Mouse (Mus musculus) bone marrow, adult 2 months (tissue): ENCODE results near the gene Kcnk12. TPM values are rescaled to one million over a fixed set of nuclear protein-coding genes. Genes with fewer than 3 reads are reported as not detected.

Source experiments
- H3K27ac ChIP-seq: fragments of 200-500 bp; 2 replicates; pipeline ENCODE4 v1.5.1; 2012; ENCODE audit warnings: low read depth, mild to moderate bottlenecking, control low read depth, inconsistent platforms, low read length; ENCODE audit not compliant: control insufficient read depth, poor library complexity, insufficient read depth
- H3K4me1 ChIP-seq: fragments of 200-500 bp; 2 replicates; pipeline ENCODE4 v1.6.1; 2011; ENCODE audit warnings: low read length; ENCODE audit not compliant: control insufficient read depth, insufficient read depth
- H3K4me3 ChIP-seq: fragments of 200-500 bp; replicated peaks from 2 replicates; pipeline ENCODE3; 2011; ENCODE audit warnings: mild to moderate bottlenecking, low read depth, low read length, control low read depth; ENCODE audit not compliant: control insufficient read depth
- CTCF ChIP-seq: fragments of 200-500 bp; IDR thresholded peaks from 2 replicates; pipeline ENCODE4 v1.5.1; 2011; ENCODE audit warnings: low read length, control low read depth; ENCODE audit not compliant: control insufficient read depth, insufficient read depth
- POLR2A ChIP-seq: fragments of 200-500 bp; IDR thresholded peaks from 2 replicates; pipeline ENCODE4 v1.6.1; 2011; ENCODE audit warnings: low read depth, mild to moderate bottlenecking, control low read depth, low read length, borderline replicate concordance; ENCODE audit not compliant: control insufficient read depth
- WGBS: fragments of 180-500 bp; shearing (Covaris S2); methylation state at CpG from one replicate; pipeline ENCODE4 v1.1.7; 2018; 5-methylcytosine and 5-hydroxymethylcytosine counted together
- polyA plus RNA-seq: library from polyadenylated mRNA; stranded (reverse); fragments of >200 nt; gene quantifications from 2 replicates; pipeline ENCODE4 v1.2.4, GENCODE M21; 2011; ENCODE audit warnings: low replicate concordance; ENCODE audit not compliant: missing spikeins, insufficient read depth, insufficient read length

Gene Kcnk12
- 0.66 and 1.8 TPM in 2 replicates for polyA plus RNA-seq

DNA sequence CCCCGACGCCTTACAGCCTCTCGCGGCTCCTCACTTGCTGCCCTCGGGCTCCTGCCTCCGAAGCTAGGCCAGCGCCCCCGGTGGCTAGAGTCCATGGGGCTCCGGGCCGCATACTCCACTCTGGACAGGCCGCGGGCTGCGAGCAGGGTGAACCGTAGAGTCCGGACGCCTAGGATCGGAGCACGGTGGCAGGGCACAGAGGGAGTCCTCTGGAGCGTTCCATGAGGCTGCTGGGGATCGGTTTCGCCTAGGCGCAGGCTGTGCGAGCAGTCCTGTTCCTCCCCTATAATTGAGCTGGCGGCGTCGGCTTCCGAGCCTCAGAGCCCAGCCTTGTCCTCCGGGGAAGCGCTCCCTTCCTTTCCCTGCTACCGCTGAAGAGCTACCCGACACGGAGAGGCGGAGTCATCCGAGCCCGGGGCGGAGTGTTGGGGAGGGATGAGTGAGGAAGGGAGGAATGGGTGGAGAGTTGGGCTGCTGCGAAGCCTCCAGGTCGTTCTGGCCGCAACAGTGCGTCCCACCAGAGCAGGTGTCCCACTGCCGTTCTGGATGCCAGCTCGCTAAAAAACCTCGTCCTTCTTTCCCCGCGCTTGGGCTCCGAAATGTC, at the start of gene Kcnk12:
TSS of gene Kcnk12 (minus strand) at position 307 of the 604 bp plus-strand sequence.
- TF ChIP-seq POLR2A (no peak), CTCF (no peak)
- 1% methylated on average over 45 of the region's 46 CpGs for WGBS
- peak within 1 kb of the TSS; percentile 55 for H3K4me3 ChIP-seq
- H3K4me1 ChIP-seq: peaks cover 3% of the 10 kb centered on the region
- H3K27ac ChIP-seq: peak within 1 kb of the TSS; percentile 36

DNA sequence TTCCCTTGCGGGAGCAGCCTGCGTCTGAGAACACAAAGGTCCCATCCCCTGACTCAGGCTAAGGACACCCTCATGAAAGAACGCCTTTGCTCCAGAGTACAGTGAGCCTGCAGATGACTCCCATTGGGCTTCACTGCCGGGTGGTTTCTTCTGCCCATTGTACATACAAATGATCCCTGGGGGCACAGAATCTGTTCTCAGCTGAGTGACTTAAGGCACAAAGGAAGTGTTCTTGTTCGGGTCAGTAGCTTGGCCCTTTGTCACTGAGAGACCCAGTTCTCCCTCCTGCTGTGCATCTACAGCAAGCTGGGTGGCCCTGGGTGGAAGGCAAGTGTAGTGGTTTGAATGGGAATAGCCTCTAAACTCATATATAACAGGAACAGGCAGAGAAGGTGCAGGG, 44.4 kb upstream of the Kcnk12 start:
- TF ChIP-seq CTCF: no peak
- no peak for TF ChIP-seq POLR2A
- Histone ChIP-seq H3K4me3 (no peak overlapping the region), H3K27ac (no peak overlapping the region), H3K4me1 (no peaks in the 10 kb centered on the region; the same call in 1 of the 2 replicates)
- WGBS: 73% methylated on average over 5 of the region's 5 CpGs

DNA sequence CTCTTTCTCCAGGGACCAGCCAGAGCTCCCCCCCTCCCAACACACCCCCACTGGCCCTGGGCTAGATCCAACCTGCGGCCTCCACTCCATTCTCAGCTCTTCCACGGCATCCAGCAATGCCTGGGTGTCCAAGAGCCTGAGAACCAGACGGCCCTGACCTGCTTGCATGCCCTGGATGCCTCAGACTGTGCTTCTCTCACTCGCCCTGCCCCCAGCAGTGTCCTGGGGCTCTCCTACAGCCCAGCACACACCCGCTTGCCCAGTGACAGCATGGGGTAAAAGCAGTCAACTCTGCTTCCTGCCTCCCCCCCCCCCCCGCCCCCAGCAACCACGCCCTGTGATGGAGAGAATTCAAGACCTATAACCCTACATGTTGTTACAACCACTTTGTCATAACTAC, 42.3 kb upstream of the Kcnk12 start:
- H3K4me3 ChIP-seq: no peak overlapping the region
- H3K27ac ChIP-seq: no peak overlapping the region
- TF ChIP-seq POLR2A (no peak), CTCF (no peak)
- H3K4me1 ChIP-seq: no peaks in the 10 kb centered on the region; the same call in 1 of the 2 replicates
- WGBS: 59% methylated on average over 7 of the region's 7 CpGs

DNA sequence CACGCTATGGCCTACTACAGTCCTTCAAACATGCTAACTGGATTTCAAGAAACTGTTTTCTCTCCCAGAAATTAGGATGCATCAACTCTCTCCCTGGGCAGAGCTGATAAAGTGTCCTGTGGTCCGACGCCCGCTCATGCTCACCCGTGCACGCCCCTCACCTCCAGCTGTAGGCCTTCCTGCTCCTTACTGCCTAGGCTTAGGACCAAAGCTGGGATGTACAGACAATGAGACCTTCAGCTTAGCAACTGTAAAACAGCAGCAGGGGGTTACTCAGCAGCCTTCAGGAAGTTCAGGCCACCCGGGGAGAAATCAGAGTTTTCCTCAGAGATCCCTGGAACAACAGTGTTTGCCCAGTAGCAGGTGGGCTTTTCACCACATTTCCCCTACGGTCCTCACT, 37.1 kb upstream of the Kcnk12 start:
- H3K27ac ChIP-seq: no peak overlapping the region
- WGBS: 77% methylated on average over 8 of the region's 8 CpGs
- no peaks in the 10 kb centered on the region for H3K4me1 ChIP-seq
- H3K4me3 ChIP-seq: no peak overlapping the region
- TF ChIP-seq POLR2A (no peak), CTCF (no peak)

DNA sequence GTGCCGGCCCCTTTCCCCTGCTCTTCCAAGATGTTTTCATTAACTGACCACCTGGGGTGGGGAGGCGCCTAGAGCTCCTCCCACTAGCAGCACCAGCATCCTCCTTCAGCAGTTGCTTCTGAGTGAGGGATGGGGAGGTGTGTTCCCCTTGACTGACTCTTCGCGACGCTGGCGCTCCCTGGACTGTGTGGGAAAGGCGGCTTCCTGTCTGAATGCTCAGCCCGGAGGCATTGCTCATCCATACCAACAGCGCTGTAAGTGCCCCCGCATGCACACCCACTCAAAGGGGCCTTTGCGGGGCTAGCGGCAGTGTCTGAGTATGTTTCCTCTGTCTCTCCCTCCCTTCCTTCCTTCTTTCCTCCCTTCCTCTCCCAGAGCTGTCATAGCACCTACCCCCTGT, 29.1 kb upstream of the Kcnk12 start:
- no peaks in the 10 kb centered on the region for H3K4me1 ChIP-seq
- no peak overlapping the region for H3K27ac ChIP-seq
- TF ChIP-seq POLR2A (no peak), CTCF (no peak)
- WGBS: 14% methylated on average over 12 of the region's 12 CpGs
- H3K4me3 ChIP-seq: no peak overlapping the region

DNA sequence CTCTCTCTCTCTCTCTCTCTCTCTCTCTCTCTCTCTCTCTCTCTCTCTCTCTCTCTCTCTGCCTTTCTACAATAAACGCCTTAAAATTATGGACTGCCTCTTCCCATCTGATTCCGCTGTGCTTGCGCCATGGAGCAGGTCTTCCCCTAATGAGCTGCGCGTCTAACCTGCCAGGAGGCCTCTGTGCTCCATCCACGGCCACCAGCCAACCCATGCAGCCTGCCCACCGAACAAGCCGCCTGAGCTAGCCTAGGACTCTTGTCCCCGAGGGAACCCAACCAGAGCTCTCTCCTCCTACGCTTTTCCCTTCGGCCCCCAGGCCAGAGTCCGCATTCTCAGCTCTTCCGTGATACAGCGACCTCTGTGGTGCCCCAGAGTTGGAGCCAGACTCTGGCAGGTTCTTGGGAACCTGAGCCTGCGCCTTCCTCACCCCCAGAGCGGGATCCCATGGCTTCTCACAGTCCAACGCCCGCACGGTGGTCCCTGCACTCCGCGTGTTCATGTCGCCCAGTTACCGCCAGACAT, 28.3 kb upstream of the Kcnk12 start:
- Histone ChIP-seq H3K4me3 (no peak overlapping the region), H3K4me1 (no peaks in the 10 kb centered on the region), H3K27ac (no peak overlapping the region)
- 39% methylated on average over 23 of the region's 23 CpGs for WGBS
- TF ChIP-seq POLR2A: no peak
- no peak for TF ChIP-seq CTCF

DNA sequence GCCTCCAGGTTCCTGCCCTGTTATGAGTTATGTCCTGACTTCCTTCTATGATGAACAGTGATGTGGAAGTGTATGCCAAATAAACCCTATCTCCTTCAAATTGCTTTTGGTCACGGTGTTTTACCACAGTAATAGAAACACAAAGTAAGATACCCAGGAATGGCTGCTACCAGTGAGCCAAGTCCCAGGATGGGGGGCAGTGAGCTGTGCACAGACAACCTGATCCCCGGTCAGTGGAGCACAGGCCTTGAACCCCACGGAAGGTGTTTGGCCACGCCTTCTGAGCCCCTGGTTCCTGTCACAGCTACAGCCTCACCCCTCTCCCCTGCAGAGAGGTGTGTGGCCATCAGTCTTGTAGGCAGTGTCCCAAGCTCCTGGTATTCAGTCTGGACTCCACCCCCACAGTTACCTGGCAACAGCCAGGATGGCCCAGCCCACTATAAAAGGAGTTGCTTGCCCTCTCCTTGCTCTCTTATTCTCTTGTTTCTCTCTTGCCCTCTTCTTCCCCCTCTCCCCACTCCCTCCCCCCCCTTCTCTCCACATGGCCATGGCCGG, 27.7 kb upstream of the Kcnk12 start:
- TF ChIP-seq CTCF: no peak
- TF ChIP-seq POLR2A: no peak
- 64% methylated on average over 5 of the region's 5 CpGs for WGBS
- H3K4me1 ChIP-seq: no peaks in the 10 kb centered on the region
- H3K4me3 ChIP-seq: no peak overlapping the region
- H3K27ac ChIP-seq: no peak overlapping the region

DNA sequence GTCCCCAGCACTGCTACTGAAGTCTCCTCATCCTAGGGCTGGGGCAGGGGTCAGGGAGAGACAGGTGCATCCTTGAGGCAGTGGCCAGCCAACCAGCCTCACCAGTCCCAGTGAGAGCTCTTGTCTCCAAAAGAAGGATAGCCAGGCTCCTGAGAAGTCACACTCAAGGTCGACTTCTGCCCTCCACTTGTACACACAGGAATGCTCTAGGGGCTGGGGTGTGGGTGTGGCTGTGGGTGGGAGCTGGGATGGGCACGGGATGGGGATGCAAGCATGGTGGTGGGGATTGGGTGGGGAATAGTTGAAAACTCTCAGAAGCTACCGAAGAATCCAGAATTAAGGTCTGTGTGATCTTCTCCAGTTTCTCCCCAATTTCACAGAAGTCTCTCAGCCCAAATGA, 25.2 kb upstream of the Kcnk12 start:
- Histone ChIP-seq H3K4me3 (no peak overlapping the region), H3K4me1 (no peaks in the 10 kb centered on the region), H3K27ac (no peak overlapping the region)
- TF ChIP-seq POLR2A: no peak
- TF ChIP-seq CTCF: no peak
- WGBS: 69% methylated on average over 3 of the region's 3 CpGs

DNA sequence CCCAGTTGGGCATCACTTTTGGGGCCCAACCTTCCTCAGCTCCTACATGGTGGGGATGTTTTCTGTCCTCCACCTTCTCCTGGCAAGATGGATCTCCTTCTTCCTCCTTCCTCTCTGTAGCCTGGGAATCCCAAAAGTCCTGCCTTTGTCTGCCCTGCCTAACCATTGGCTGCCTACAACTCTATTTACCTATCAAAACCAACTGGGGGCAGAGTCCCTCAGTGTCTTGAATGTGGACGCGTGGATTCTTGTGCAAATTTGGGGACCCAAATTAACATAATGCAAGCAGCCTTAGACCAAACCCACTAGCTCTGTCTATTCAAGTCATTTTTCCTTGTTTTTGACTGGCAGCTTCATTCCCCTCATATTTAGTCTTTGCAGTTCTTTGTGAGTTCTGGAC, 11.8 kb upstream of the Kcnk12 start:
- TF ChIP-seq CTCF: no peak
- TF ChIP-seq POLR2A: no peak
- no peak overlapping the region for H3K4me3 ChIP-seq
- H3K27ac ChIP-seq: no peak overlapping the region
- WGBS: 90% methylated on average over 2 of the region's 2 CpGs
- no peaks in the 10 kb centered on the region for H3K4me1 ChIP-seq
